Mouse (Mus musculus) midbrain, embryonic 15.5 days (tissue): ENCODE data around the gene Kiz. TPM values are rescaled to one million over a fixed set of nuclear protein-coding genes. Genes with fewer than 3 reads are reported as not detected.

Experiments
- ATAC-seq: fragments of 200-750 bp; cut with Nextera tagmentation; replicated peaks from 2 replicates; pipeline ENCODE4 v1.8.0; 2017; ENCODE audit warnings: moderate TSS enrichment
- H3K27ac ChIP-seq: fragments of 300-500 bp; sonication (generic); 2 replicates; pipeline ENCODE4 v1.5.1; 2015; ENCODE audit warnings: mild to moderate bottlenecking, inconsistent platforms
- H3K27me3 ChIP-seq: fragments of 300-500 bp; sonication (generic); replicated peaks from 2 replicates; pipeline ENCODE4 v1.6.1; 2015; ENCODE audit warnings: inconsistent platforms
- H3K36me3 ChIP-seq: fragments of 300-500 bp; sonication (generic); replicated peaks from 2 replicates; pipeline ENCODE4 v1.6.1; 2015; ENCODE audit warnings: inconsistent platforms
- H3K4me1 ChIP-seq: fragments of 300-500 bp; sonication (generic); 2 replicates; pipeline ENCODE4 v1.6.1; 2015; ENCODE audit warnings: inconsistent platforms
- H3K4me2 ChIP-seq: fragments of 300-500 bp; sonication (generic); 2 replicates; pipeline ENCODE4 v1.6.1; 2015; ENCODE audit warnings: inconsistent platforms, mild to moderate bottlenecking, moderate library complexity
- H3K4me3 ChIP-seq: fragments of 300-500 bp; sonication (generic); 2 replicates; pipeline ENCODE4 v1.5.1; 2015; ENCODE audit warnings: mild to moderate bottlenecking, inconsistent platforms
- H3K9ac ChIP-seq: fragments of 300-500 bp; sonication (generic); 2 replicates; pipeline ENCODE4 v1.6.1; 2015; ENCODE audit warnings: mild to moderate bottlenecking, inconsistent platforms
- H3K9me3 ChIP-seq: fragments of 300-500 bp; sonication (generic); 2 replicates; pipeline ENCODE4 v1.6.1; 2016; ENCODE audit warnings: inconsistent platforms
- WGBS: fragments of 180-500 bp; shearing (Covaris S2); methylation state at CpG from one replicate; pipeline ENCODE4 v1.1.7; 2015; ENCODE audit warnings: mixed read lengths; 5-methylcytosine and 5-hydroxymethylcytosine counted together
- polyA plus RNA-seq: library from polyadenylated mRNA; unstranded; fragments of >200 nt; fragmentation: Nextera tagmentation; extraction: Ambion mirVana; gene quantifications from 2 replicates; pipeline ENCODE4 v1.2.1, GENCODE M21; 2015

The Kiz gene
- polyA plus RNA-seq, 1 experiment from 2014 or later, result 28.2 TPM

- ATAC-seq, result peak; percentile 90
- no peak overlapping the region for H3K4me3 ChIP-seq
- 0 out of 2 replicates have a peak overlapping the region, but pooled peaks have one; percentile 16 for H3K27ac ChIP-seq
These were observed 15.9 kb downstream of the Kiz start for GRCm38 (mm10) chr2:146871300-146872269.

GRCm38 (mm10) chr2:146872697-146873096 lies 17.0 kb downstream of the Kiz start:
- H3K27ac ChIP-seq, result peak overlapping the region; percentile 16; the same call in 1 of the 2 replicates
- WGBS, result 64% methylated on average over 3 of the region's 3 CpGs
- no peak for ATAC-seq

More at GRCm38 (mm10) chr2:146871300-146872269, 15.9 kb downstream of the Kiz start:
- no peaks in the 10 kb centered on the region for H3K4me1 ChIP-seq
- H3K36me3 ChIP-seq, result no peaks in the 10 kb centered on the region
- H3K27me3 ChIP-seq, result no peaks in the 10 kb centered on the region
- 67% methylated on average over 8 of the region's 8 CpGs for WGBS
- no peaks in the 10 kb centered on the region for H3K9me3 ChIP-seq
- no peak overlapping the region for H3K9ac ChIP-seq
- no peak overlapping the region for H3K4me2 ChIP-seq

GRCm38 (mm10) chr2:146873881-146874441 lies 18.3 kb downstream of the Kiz start:
- H3K4me1 ChIP-seq, result no peaks in the 10 kb centered on the region
- no peak overlapping the region for H3K4me3 ChIP-seq
- H3K9me3 ChIP-seq, result no peaks in the 10 kb centered on the region
- no peak overlapping the region for H3K4me2 ChIP-seq
- no peak for ATAC-seq
- no peak overlapping the region for H3K9ac ChIP-seq
- H3K36me3 ChIP-seq, result no peaks in the 10 kb centered on the region
- H3K27ac ChIP-seq, result no peak overlapping the region
- no peaks in the 10 kb centered on the region for H3K27me3 ChIP-seq
- WGBS, result 91% methylated on average over 7 of the region's 7 CpGs

More at GRCm38 (mm10) chr2:146872697-146873096, 17.0 kb downstream of the Kiz start:
- Histone ChIP-seq H3K4me2 (no peak overlapping the region), H3K9ac (no peak overlapping the region), H3K36me3 (no peaks in the 10 kb centered on the region), H3K9me3 (no peaks in the 10 kb centered on the region), H3K27me3 (no peaks in the 10 kb centered on the region), H3K4me3 (no peak overlapping the region), H3K4me1 (no peaks in the 10 kb centered on the region)

GRCm38 (mm10) chr2:146877423-146878098 lies 21.9 kb downstream of the Kiz start:
- Histone ChIP-seq H3K4me3 (no peak overlapping the region), H3K4me2 (no peak overlapping the region), H3K9me3 (no peaks in the 10 kb centered on the region), H3K27ac (no peak overlapping the region), H3K36me3 (no peaks in the 10 kb centered on the region), H3K27me3 (no peaks in the 10 kb centered on the region), H3K9ac (no peak overlapping the region), H3K4me1 (no peaks in the 10 kb centered on the region)
- 61% methylated on average over 1 of the region's 1 CpGs for WGBS
- ATAC-seq, result no peak

GRCm38 (mm10) chr2:146881623-146882022 lies 26.0 kb downstream of the Kiz start:
- WGBS, result 97% methylated on average over 4 of the region's 4 CpGs
- H3K9ac ChIP-seq, result no peak overlapping the region
- ATAC-seq, result no peak
- no peaks in the 10 kb centered on the region for H3K9me3 ChIP-seq
- no peak overlapping the region for H3K27ac ChIP-seq
- no peaks in the 10 kb centered on the region for H3K27me3 ChIP-seq
- H3K36me3 ChIP-seq, result no peaks in the 10 kb centered on the region
- no peak overlapping the region for H3K4me3 ChIP-seq
- H3K4me2 ChIP-seq, result no peak overlapping the region
- H3K4me1 ChIP-seq, result 0 out of 2 replicates have a peak, but pooled peaks cover 6% of the 10 kb centered on the region

- 18% methylated on average over 8 of the region's 8 CpGs for WGBS
- H3K4me3 ChIP-seq, result no peak overlapping the region
- 0 out of 2 replicates have a peak, but pooled peaks cover 6% of the 10 kb centered on the region for H3K4me1 ChIP-seq
- H3K27ac ChIP-seq, result no peak overlapping the region
- ATAC-seq, result 0 out of 2 replicates have a peak, but pooled peaks have one; percentile 30
- H3K9me3 ChIP-seq, result no peaks in the 10 kb centered on the region
- no peaks in the 10 kb centered on the region for H3K36me3 ChIP-seq
- H3K27me3 ChIP-seq, result no peaks in the 10 kb centered on the region
- no peak overlapping the region for H3K4me2 ChIP-seq
- no peak overlapping the region for H3K9ac ChIP-seq
These were observed 28.7 kb downstream of the Kiz start for GRCm38 (mm10) chr2:146884291-146884855.

- Histone ChIP-seq H3K4me3 (no peak overlapping the region), H3K27ac (no peak overlapping the region), H3K36me3 (no peaks in the 10 kb centered on the region), H3K27me3 (no peaks in the 10 kb centered on the region), H3K4me2 (no peak overlapping the region), H3K9ac (no peak overlapping the region), H3K4me1 (0 out of 2 replicates have a peak, but pooled peaks cover 6% of the 10 kb centered on the region), H3K9me3 (no peaks in the 10 kb centered on the region)
- WGBS, result 91% methylated on average over 4 of the region's 4 CpGs
- ATAC-seq, result no peak
These were observed 33.2 kb downstream of the Kiz start for GRCm38 (mm10) chr2:146888786-146889414.

GRCm38 (mm10) chr2:146898977-146899376 lies 43.3 kb downstream of the Kiz start:
- H3K27me3 ChIP-seq, result no peaks in the 10 kb centered on the region
- H3K4me3 ChIP-seq, result no peak overlapping the region
- H3K36me3 ChIP-seq, result no peaks in the 10 kb centered on the region
- no peak overlapping the region for H3K9ac ChIP-seq
- no peaks in the 10 kb centered on the region for H3K9me3 ChIP-seq
- no peaks in the 10 kb centered on the region for H3K4me1 ChIP-seq
- no peak overlapping the region for H3K4me2 ChIP-seq
- no peak overlapping the region for H3K27ac ChIP-seq
- no peak for ATAC-seq

- no peak overlapping the region for H3K27ac ChIP-seq
- 89% methylated on average over 3 of the region's 3 CpGs for WGBS
- H3K4me2 ChIP-seq, result no peak overlapping the region
- no peak overlapping the region for H3K9ac ChIP-seq
- H3K36me3 ChIP-seq, result no peaks in the 10 kb centered on the region
- H3K4me3 ChIP-seq, result no peak overlapping the region
- no peak for ATAC-seq
- no peaks in the 10 kb centered on the region for H3K27me3 ChIP-seq
- 0 out of 2 replicates have a peak, but pooled peaks cover 3% of the 10 kb centered on the region for H3K4me1 ChIP-seq
- H3K9me3 ChIP-seq, result no peaks in the 10 kb centered on the region
These were observed 60.4 kb downstream of the Kiz start for GRCm38 (mm10) chr2:146916085-146916484.

- Histone ChIP-seq H3K4me3 (no peak overlapping the region), H3K36me3 (no peaks in the 10 kb centered on the region), H3K9me3 (no peaks in the 10 kb centered on the region), H3K9ac (no peak overlapping the region), H3K27me3 (no peaks in the 10 kb centered on the region), H3K4me1 (0 out of 2 replicates have a peak, but pooled peaks cover 3% of the 10 kb centered on the region), H3K27ac (no peak overlapping the region), H3K4me2 (no peak overlapping the region)
- WGBS, result 68% methylated on average over 3 of the region's 3 CpGs
- ATAC-seq, result no peak
These were observed 62.1 kb downstream of the Kiz start for GRCm38 (mm10) chr2:146917770-146918169.

GRCm38 (mm10) chr2:146920375-146921160 lies 64.9 kb downstream of the Kiz start:
- Histone ChIP-seq H3K36me3 (no peaks in the 10 kb centered on the region), H3K9ac (no peak overlapping the region), H3K4me3 (no peak overlapping the region), H3K9me3 (no peaks in the 10 kb centered on the region), H3K4me1 (0 out of 2 replicates have a peak, but pooled peaks cover 3% of the 10 kb centered on the region), H3K4me2 (no peak overlapping the region), H3K27me3 (0 out of 2 replicates have a peak, but pooled peaks cover 7% of the 10 kb centered on the region), H3K27ac (no peak overlapping the region)
- peak; percentile 27; the same call in 1 of the 2 replicates for ATAC-seq
- WGBS, result 11% methylated on average over 8 of the region's 8 CpGs
